Mouse (Mus musculus): ENCODE results near the gene Traf1.

DNA sequence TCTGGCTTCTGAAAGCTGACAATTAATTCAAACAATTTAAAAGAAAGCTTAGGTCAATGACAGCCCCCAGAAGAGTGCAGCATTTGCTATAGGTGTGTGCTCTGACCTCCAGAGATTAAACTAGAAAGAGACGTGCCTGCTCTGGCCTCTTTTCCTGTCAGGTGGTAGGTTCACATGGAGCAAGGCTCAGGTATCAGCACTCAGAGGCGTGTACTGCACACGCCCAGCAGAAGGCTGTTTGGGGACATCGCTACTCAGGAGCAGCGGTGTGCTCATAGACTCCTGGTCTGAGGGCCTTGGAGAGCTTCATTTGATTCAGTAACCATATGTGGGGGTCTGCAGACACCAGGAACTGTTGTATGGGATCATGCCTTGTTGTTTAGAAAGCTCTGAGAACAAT lies 34.3 kb downstream of the Traf1 start:
- TF ChIP-seq CTCF (IDR thresholded peaks at IDR 0.05; ENCODE audit: extremely low read depth, insufficient read depth, insufficient read length, insufficient replicate concordance) (no peak), POLR2A (IDR thresholded peaks at IDR 0.05; ENCODE audit: low read depth, low read length) (no peak)
